Mouse (Mus musculus): ENCODE data around the gene Cldn19. TPM values are rescaled to one million over a fixed set of nuclear protein-coding genes. Genes with fewer than 3 reads are reported as not detected.

Gene Cldn19
- polyA plus RNA-seq, 1 experiment from 2014 or later, result 1.3 TPM

Other genes starting within 250 kb of the Cldn19 start
- 88.6 and 104 TPM in 2 replicates for gene Slc2a1, start 146.7 kb upstream of the Cldn19 start, polyA plus RNA-seq (2015; fragmentation: Nextera tagmentation; extraction: Ambion mirVana)
- gene Zfp691, start 81.2 kb upstream of the Cldn19 start, polyA plus RNA-seq (2015; fragmentation: Nextera tagmentation; extraction: Ambion mirVana), result 9.9 and 10.3 TPM in 2 replicates
- 1.5 and 1.7 TPM in 2 replicates for gene Ermap, start 65.4 kb upstream of the Cldn19 start, polyA plus RNA-seq (2015; fragmentation: Nextera tagmentation; extraction: Ambion mirVana)
- gene Svbp, start 60.1 kb upstream of the Cldn19 start, polyA plus RNA-seq (2015; fragmentation: Nextera tagmentation; extraction: Ambion mirVana), result 227 and 237 TPM in 2 replicates
- 0.34 and 0.36 TPM in 2 replicates for gene Tmem269, start 37.2 kb upstream of the Cldn19 start, polyA plus RNA-seq (2015; fragmentation: Nextera tagmentation; extraction: Ambion mirVana)
- gene AU022252, start 22.7 kb upstream of the Cldn19 start, polyA plus RNA-seq (2015; fragmentation: Nextera tagmentation; extraction: Ambion mirVana), result 30.2 and 34.4 TPM in 2 replicates
- 8.1 and 9.9 TPM in 2 replicates for gene P3h1, start 22.5 kb upstream of the Cldn19 start, polyA plus RNA-seq (2015; fragmentation: Nextera tagmentation; extraction: Ambion mirVana)
- gene Ybx1, start 39.2 kb downstream of the Cldn19 start, polyA plus RNA-seq (2015; fragmentation: Nextera tagmentation; extraction: Ambion mirVana), result 723 and 839 TPM in 2 replicates
- gene Ppih, start 65.1 kb downstream of the Cldn19 start, polyA plus RNA-seq (2015; fragmentation: Nextera tagmentation; extraction: Ambion mirVana), result 77.2 and 78.3 TPM in 2 replicates
- 19.2 and 19.7 TPM in 2 replicates for gene Ccdc30, start 160.1 kb downstream of the Cldn19 start, polyA plus RNA-seq (2015; fragmentation: Nextera tagmentation; extraction: Ambion mirVana)
- gene Ppcs, start 167.0 kb downstream of the Cldn19 start, polyA plus RNA-seq (2015; fragmentation: Nextera tagmentation; extraction: Ambion mirVana), result 17.7 and 18.2 TPM in 2 replicates
- 0.28 and 0.76 TPM in 2 replicates for gene Zmynd12, start 167.4 kb downstream of the Cldn19 start, polyA plus RNA-seq (2015; fragmentation: Nextera tagmentation; extraction: Ambion mirVana)
- 15.7 and 16.5 TPM in 2 replicates for gene Rimkla, start 237.2 kb downstream of the Cldn19 start, polyA plus RNA-seq (2015; fragmentation: Nextera tagmentation; extraction: Ambion mirVana)